Mouse (Mus musculus) forebrain, embryonic 12.5 days (tissue): ENCODE data around the gene Pxk. TPM values are rescaled to one million over a fixed set of nuclear protein-coding genes. Genes with fewer than 3 reads are reported as not detected.
"Not testable (repeated sequence)": the region's sequence is repeated elsewhere in the genome, so short reads cannot be mapped to it uniquely, and the experiment has no call there.

Experiments
- ATAC-seq: fragments of 200-750 bp; cut with Nextera tagmentation; 2 replicates; pipeline ENCODE4 v1.8.0; 2017; ENCODE audit warnings: moderate TSS enrichment; ENCODE audit not compliant: low FRiP score
- H3K27ac ChIP-seq: fragments of 300-500 bp; sonication (generic); 2 replicates; pipeline ENCODE4 v1.5.1; 2016; ENCODE audit warnings: mild to moderate bottlenecking
- H3K27me3 ChIP-seq: fragments of 300-500 bp; sonication (generic); 2 replicates; pipeline ENCODE4 v1.6.1; 2016; ENCODE audit warnings: mild to moderate bottlenecking
- H3K36me3 ChIP-seq: fragments of 300-500 bp; sonication (generic); replicated peaks from 2 replicates; pipeline ENCODE4 v1.6.1; 2016; ENCODE audit warnings: mild to moderate bottlenecking
- H3K4me1 ChIP-seq: fragments of 300-500 bp; sonication (generic); 2 replicates; pipeline ENCODE4 v1.6.1; 2016
- H3K4me2 ChIP-seq: fragments of 300-500 bp; sonication (generic); 2 replicates; pipeline ENCODE4 v1.6.1; 2016; ENCODE audit warnings: mild to moderate bottlenecking, moderate library complexity
- H3K4me3 ChIP-seq: fragments of 300-500 bp; sonication (generic); replicated peaks from 2 replicates; pipeline ENCODE4 v1.5.1; 2016; ENCODE audit warnings: mild to moderate bottlenecking
- H3K9ac ChIP-seq: fragments of 300-500 bp; sonication (generic); 2 replicates; pipeline ENCODE4 v1.6.1; 2016; ENCODE audit warnings: mild to moderate bottlenecking
- H3K9me3 ChIP-seq: fragments of 300-500 bp; sonication (generic); 2 replicates; pipeline ENCODE4 v1.6.1; 2016
- WGBS: fragments of 180-500 bp; shearing (Covaris S2); methylation state at CpG from one replicate; pipeline ENCODE4 v1.1.7; 2016; 5-methylcytosine and 5-hydroxymethylcytosine counted together
- polyA plus RNA-seq: library from polyadenylated mRNA; unstranded; fragments of >200 nt; fragmentation: Nextera tagmentation; extraction: Ambion mirVana; gene quantifications from 2 replicates; pipeline ENCODE4 v1.2.1, GENCODE M21; 2016

Pxk gene
- polyA plus RNA-seq, 1 experiment from 2014 or later, result 30.3 TPM

- no peak overlapping the region for H3K4me3 ChIP-seq
- 83% methylated on average over 3 of the region's 3 CpGs for WGBS
- H3K4me1 ChIP-seq, result no peaks in the 10 kb centered on the region
- H3K4me2 ChIP-seq, result no peak overlapping the region
- no peaks in the 10 kb centered on the region for H3K27me3 ChIP-seq
- ATAC-seq, result no peak
- H3K9me3 ChIP-seq, result no peaks in the 10 kb centered on the region
- no peak overlapping the region for H3K9ac ChIP-seq
- no peak overlapping the region for H3K27ac ChIP-seq
- H3K36me3 ChIP-seq, result peaks cover 35% of the 10 kb centered on the region
Measured at GRCm38 (mm10) chr14:8159141-8159540, 61.1 kb downstream of the Pxk start.

DNA sequence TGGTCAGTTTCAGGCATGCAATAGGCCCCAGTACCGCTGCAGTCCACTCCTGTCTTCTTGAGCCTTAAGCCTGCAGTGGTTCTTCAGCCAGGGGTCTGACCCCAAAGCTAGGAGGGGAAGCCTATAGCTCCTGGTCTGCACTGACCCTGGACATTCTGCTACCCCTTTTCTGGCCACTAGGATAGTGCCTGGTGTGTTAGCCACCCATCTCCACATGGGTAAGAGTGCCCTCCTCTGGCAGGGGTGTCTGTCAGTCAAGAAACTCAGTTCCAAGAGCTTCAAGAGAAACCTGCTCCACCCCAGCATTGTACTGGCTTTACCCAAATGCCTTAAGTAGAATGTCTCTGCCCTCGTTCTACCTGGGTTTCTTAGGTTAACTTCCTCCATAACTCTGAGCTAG is 63.8 kb downstream of the Pxk start:
- no peak for ATAC-seq
- Histone ChIP-seq H3K9ac (no peak overlapping the region), H3K36me3 (peaks cover 58% of the 10 kb centered on the region), H3K4me3 (no peak overlapping the region), H3K4me2 (no peak overlapping the region), H3K4me1 (no peaks in the 10 kb centered on the region), H3K9me3 (no peaks in the 10 kb centered on the region), H3K27ac (no peak overlapping the region), H3K27me3 (no peaks in the 10 kb centered on the region)
- 86% methylated on average over 2 of the region's 2 CpGs for WGBS

GRCm38 (mm10) chr14:8164463-8164862 is 66.5 kb downstream of the Pxk start:
- H3K4me1 ChIP-seq, result no peaks in the 10 kb centered on the region
- 86% methylated on average over 7 of the region's 7 CpGs for WGBS
- H3K9ac ChIP-seq, result no peak overlapping the region
- no peak overlapping the region for H3K4me3 ChIP-seq
- H3K4me2 ChIP-seq, result no peak overlapping the region
- no peaks in the 10 kb centered on the region for H3K27me3 ChIP-seq
- no peak overlapping the region for H3K27ac ChIP-seq
- H3K9me3 ChIP-seq, result no peaks in the 10 kb centered on the region
- H3K36me3 ChIP-seq, result peaks cover 85% of the 10 kb centered on the region
- ATAC-seq, result no peak

DNA sequence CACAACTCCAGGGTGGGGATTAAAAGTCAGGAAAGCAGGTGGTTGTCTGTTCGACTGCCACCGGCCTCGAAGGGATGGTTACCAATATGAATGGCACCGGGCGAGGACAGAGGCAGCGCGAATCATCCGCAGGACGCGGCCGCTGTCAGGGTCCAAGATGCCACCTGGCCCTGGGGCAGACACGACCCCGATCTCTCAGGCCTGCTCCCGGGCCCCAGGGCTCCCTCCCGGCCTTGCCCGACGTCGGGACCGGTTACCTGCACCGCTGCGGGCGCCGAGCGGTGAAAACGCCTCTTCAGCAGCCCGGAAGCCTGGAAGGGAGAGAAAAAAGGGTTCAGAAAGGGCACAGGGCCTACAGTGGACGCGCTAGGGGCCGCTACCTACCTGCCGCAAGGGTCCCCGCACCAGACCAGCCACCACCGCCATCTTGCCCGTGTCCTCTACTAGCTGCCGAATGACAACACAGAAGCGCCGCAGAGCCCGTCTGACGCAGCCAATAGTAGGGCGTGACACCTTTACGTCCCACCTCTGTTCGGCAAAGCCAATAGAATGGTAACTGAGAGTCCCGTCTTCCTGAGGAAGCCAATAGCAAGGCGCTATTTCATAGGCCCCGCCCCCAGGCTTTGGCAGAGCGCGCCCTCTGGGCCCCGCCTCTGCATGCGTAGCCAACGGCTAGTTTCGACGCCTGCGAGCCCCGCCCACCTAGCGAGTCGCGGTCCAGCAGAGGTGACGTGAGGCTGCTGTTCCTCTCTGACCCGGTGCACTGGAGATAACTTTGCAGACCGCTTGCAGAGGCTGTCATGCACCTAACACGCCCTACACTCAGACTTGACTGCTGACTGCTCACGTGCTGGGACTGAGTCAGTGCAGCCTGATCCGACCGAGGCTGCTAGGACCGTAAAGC is 74.7 kb downstream of the Pxk start, which contains the start of gene Pdhb:
Gene Pdhb (minus strand): TSS at position 519 of the 904 bp plus-strand sequence.
- H3K4me2 ChIP-seq, result peak within 1 kb of the TSS; percentile 77
- H3K27me3 ChIP-seq, result no peaks in the 10 kb centered on the region
- no peaks in the 10 kb centered on the region for H3K9me3 ChIP-seq
- peak within 1 kb of the TSS; percentile 69 for H3K27ac ChIP-seq
- H3K4me1 ChIP-seq, result peaks cover 7% of the 10 kb centered on the region
- under 1% methylated on average over 64 of the region's 64 CpGs for WGBS
- peaks cover 28% of the 10 kb centered on the region for H3K36me3 ChIP-seq
- peak; percentile 100 for ATAC-seq
- peak within 1 kb of the TSS; percentile 86 for H3K9ac ChIP-seq
- peak within 1 kb of the TSS; percentile 85 for H3K4me3 ChIP-seq

DNA sequence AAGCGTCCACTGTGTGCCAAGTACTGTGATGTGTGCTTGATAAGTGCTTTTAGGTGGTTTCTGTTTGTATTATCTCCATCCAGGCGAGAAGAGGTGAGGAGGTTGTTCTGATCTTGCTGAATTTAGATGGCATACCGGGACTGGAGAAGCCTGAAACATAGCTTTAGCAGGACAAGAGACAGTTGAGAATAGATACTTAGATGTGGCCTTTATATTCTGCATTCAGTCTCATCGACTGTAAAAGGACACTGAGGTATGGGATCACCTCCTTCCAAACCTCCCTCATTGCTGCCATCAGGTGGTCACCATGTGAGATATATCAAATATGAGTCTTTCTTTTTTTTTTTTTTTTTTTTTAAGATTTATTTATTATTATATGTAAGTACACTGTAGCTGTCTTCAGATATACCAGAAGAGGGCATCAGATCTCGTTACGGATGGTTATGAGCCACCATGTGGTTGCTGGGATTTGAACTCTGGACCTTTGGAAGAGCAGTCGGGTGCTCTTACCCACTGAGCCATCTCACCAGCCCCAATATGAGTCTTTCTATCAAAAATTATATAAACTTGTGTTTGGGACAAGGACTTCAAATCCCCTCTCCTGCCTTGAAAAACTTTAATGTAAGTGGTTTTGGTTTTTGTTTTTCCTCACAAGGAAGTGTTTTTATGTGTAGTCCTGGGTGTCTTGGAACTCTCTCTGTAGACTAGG is 75.7 kb downstream of the Pxk start:
- H3K27me3 ChIP-seq, ATAC-seq, H3K9me3 ChIP-seq, H3K4me1 ChIP-seq: not testable (repeated sequence)
- Histone ChIP-seq H3K4me2 (peak overlapping the region; percentile 77), H3K4me3 (peak overlapping the region; percentile 85), H3K9ac (peak overlapping the region; percentile 53), H3K27ac (peak overlapping the region; percentile 37; the same call in 1 of the 2 replicates), H3K36me3 (peaks cover 19% of the 10 kb centered on the region)
- WGBS, result 28% methylated on average over 7 of the region's 7 CpGs

DNA sequence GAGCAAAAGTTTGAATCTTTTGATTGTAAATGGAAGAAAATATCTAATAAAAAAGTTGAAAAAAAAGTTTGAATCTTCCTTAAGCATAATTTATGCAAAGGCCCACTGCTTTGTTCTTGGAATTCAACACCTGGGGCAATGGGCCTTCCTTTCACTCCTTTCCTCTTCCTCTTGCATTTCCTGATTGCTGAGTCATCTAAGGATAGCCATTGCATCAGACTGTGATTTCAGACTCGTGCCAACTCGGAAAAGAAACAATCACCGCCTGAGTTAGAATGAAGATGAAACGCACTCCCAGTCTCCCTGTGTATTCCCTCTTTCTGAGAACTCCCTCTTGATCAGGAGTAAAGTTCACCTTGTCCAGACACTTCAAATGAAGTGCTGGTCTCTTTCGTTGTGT is 76.6 kb downstream of the Pxk start:
- Histone ChIP-seq H3K9me3 (no peaks in the 10 kb centered on the region), H3K4me3 (no peak overlapping the region), H3K4me1 (peaks cover 7% of the 10 kb centered on the region), H3K4me2 (no peak overlapping the region), H3K27ac (no peak overlapping the region), H3K9ac (no peak overlapping the region), H3K27me3 (no peaks in the 10 kb centered on the region), H3K36me3 (peaks cover 9% of the 10 kb centered on the region)
- no peak for ATAC-seq
- 85% methylated on average over 5 of the region's 5 CpGs for WGBS

DNA sequence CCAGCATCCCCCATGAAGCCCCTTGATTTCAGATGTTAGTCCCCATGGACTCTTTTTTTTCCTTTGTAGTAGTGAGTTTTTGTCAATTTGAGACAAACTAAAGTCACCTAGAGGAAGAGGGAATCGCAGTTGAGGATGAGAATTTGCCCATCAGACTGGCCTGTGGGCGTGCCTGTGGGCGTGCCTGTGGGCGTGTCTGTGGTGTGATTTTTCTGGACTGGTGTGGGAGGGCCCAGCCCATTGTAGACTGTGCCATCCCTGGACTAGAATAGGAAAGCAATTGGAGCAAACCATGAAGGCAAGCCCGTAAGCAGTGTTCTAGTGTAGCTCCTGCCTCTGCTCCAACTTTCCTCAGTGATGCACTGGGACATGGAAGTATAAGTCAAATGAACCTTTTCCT is 78.2 kb downstream of the Pxk start:
- no peak overlapping the region for H3K4me2 ChIP-seq
- no peak overlapping the region for H3K4me3 ChIP-seq
- no peaks in the 10 kb centered on the region for H3K27me3 ChIP-seq
- ATAC-seq, result no peak
- WGBS, result 66% methylated on average over 5 of the region's 5 CpGs
- H3K36me3 ChIP-seq, result no peaks in the 10 kb centered on the region
- peaks cover 7% of the 10 kb centered on the region for H3K4me1 ChIP-seq
- H3K9me3 ChIP-seq, result no peaks in the 10 kb centered on the region
- H3K9ac ChIP-seq, result no peak overlapping the region
- H3K27ac ChIP-seq, result no peak overlapping the region

DNA sequence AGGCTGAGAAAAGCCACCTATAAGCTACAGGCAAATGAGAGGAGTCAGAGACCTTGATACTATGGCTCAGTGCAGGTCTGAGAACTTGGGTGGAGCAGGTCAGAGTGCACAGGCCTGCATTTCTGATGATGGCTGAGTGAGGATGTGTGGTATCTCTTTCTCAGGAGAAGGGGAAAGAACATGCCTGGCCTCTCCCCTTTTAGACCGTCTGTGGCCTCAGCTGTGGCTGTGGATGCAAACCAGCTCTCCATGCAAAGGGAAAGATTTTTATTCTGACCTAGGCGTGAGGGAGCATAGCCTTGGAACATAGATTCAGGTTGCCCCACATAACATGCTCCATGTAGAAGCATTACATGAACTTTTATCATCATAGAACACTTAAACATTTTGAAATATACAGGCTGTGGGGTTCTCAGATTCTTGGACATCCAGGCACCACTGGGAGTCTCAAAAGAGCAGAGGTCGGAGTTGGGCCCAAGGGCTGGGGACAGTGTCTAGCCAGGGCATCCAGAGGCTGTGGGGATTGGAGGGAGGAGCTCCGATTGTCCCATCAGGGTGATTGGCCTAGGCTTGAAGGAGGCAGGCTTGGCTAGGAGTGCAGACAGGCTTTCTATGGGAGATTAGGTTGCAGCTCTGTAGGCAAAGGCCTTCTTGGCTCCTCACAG is 82.5 kb downstream of the Pxk start:
- no peak overlapping the region for H3K4me2 ChIP-seq

GRCm38 (mm10) chr14:8183330-8183729 is 85.3 kb downstream of the Pxk start:
- H3K4me1 ChIP-seq, result no peaks in the 10 kb centered on the region
- WGBS, result 58% methylated on average over 3 of the region's 3 CpGs
- H3K9me3 ChIP-seq, result no peaks in the 10 kb centered on the region
- H3K9ac ChIP-seq, result no peak overlapping the region
- H3K4me3 ChIP-seq, result no peak overlapping the region
- H3K27me3 ChIP-seq, result no peaks in the 10 kb centered on the region
- H3K27ac ChIP-seq, result no peak overlapping the region
- no peak overlapping the region for H3K4me2 ChIP-seq
- ATAC-seq, result no peak
- H3K36me3 ChIP-seq, result no peaks in the 10 kb centered on the region

More for the DNA sequence above, 82.5 kb downstream of the Pxk start:
- Histone ChIP-seq H3K27me3 (no peaks in the 10 kb centered on the region), H3K9me3 (no peaks in the 10 kb centered on the region), H3K4me3 (no peak overlapping the region), H3K27ac (no peak overlapping the region), H3K9ac (no peak overlapping the region), H3K36me3 (no peaks in the 10 kb centered on the region), H3K4me1 (no peaks in the 10 kb centered on the region)
- ATAC-seq, result no peak
- 75% methylated on average over 4 of the region's 4 CpGs for WGBS

DNA sequence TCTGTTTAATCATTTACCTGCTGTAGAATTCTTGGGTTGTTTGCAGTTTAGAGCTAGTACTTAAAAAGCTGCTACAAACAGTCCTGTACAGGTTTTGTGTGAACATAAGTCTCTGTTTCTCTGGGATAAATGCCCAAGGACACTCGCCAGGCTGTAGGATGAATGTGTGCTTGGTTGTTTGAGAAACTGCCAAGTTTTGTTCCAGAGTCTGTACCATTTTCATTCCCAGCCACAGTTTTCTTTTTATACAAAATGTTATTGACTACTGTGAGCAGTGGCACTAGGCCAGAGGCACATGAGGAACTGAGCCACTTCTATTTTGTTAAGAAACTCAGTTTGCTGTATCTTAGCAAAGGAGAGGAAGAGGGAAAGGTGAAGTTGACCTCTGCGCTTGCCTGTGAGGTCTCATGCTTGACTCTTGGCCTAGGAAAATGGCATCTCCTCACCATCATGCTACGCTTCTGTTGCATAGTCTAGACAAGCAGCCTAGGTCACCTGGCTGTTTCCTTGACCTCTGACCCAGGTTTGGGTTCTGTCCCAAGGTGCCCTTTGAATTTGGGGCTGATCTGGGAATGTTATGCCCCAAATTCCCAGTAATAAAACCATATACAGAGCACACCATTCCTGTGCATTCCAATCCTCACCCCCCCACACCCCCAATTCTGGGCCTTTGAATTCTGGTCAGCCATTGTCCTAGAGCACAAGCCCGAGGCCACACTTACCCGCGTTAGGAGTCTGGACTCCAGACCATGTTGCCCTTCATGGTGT is 88.5 kb downstream of the Pxk start:
- no peaks in the 10 kb centered on the region for H3K4me1 ChIP-seq
- no peak for ATAC-seq
- H3K9me3 ChIP-seq, result no peaks in the 10 kb centered on the region
- no peak overlapping the region for H3K9ac ChIP-seq
- H3K36me3 ChIP-seq, result no peaks in the 10 kb centered on the region
- H3K4me3 ChIP-seq, result no peak overlapping the region
- H3K4me2 ChIP-seq, result no peak overlapping the region
- H3K27me3 ChIP-seq, result no peaks in the 10 kb centered on the region
- 92% methylated on average over 6 of the region's 6 CpGs for WGBS
- H3K27ac ChIP-seq, result no peak overlapping the region

DNA sequence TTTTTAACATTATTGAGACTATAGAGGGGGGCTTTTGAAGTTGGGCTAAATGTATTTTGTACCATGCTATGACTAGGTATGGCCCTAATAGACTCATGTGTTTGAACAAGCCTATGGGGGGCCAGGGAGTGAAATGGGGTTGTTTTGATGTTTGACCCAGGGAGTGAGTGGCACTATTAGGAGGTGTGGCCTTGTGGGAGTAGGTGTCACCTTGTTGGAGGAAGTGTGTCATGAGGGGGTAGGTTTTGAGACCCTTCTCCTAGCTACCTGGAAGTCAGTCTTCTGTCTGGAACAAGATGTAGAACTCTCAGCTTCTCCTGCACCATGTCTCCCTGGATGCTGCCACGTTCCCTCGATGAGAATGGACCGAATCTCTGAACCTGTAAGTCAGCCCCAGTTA is 92.5 kb downstream of the Pxk start:
- H3K9me3 ChIP-seq, result no peaks in the 10 kb centered on the region
- no peak overlapping the region for H3K4me3 ChIP-seq
- H3K4me1 ChIP-seq, result no peaks in the 10 kb centered on the region
- H3K36me3 ChIP-seq, result no peaks in the 10 kb centered on the region
- H3K9ac ChIP-seq, result no peak overlapping the region
- H3K27me3 ChIP-seq, result no peaks in the 10 kb centered on the region
- 89% methylated on average over 3 of the region's 3 CpGs for WGBS
- no peak for ATAC-seq
- H3K27ac ChIP-seq, result no peak overlapping the region
- H3K4me2 ChIP-seq, result no peak overlapping the region
